Mouse (Mus musculus) kidney, postnatal 0 days (tissue): ENCODE data around the gene Tns3. TPM values are rescaled to one million over a fixed set of nuclear protein-coding genes. Genes with fewer than 3 reads are reported as not detected.

ENCODE experiments used
- ATAC-seq: fragments of 200-750 bp; cut with Nextera tagmentation; replicated peaks from 2 replicates; pipeline ENCODE4 v1.8.0; 2017; ENCODE audit warnings: low read depth, moderate number of reproducible peaks, moderate TSS enrichment, moderate library complexity; ENCODE audit not compliant: low FRiP score
- DNase-seq: peaks from one replicate; pipeline ENCODE4 v3.0.0-alpha.2; 2016; ENCODE audit warnings: low spot score
- H3K27ac ChIP-seq: fragments of 300-500 bp; sonication (generic); 2 replicates; pipeline ENCODE4 v1.5.1; 2014; ENCODE audit warnings: mild to moderate bottlenecking
- H3K27me3 ChIP-seq: fragments of 300-500 bp; sonication (generic); 2 replicates; pipeline ENCODE4 v1.6.1; 2014; ENCODE audit warnings: low read length, mixed read lengths; ENCODE audit not compliant: insufficient read depth
- H3K36me3 ChIP-seq: fragments of 300-500 bp; sonication (generic); 2 replicates; pipeline ENCODE4 v1.6.1; 2014; ENCODE audit warnings: low read length, mixed read lengths; ENCODE audit not compliant: insufficient read depth
- H3K4me1 ChIP-seq: fragments of 300-500 bp; sonication (generic); replicated peaks from 2 replicates; pipeline ENCODE4 v1.6.1; 2014; ENCODE audit warnings: antibody characterized with exemption, low read length, mixed read lengths; ENCODE audit not compliant: insufficient read depth
- H3K4me2 ChIP-seq: fragments of 300-500 bp; sonication (generic); 2 replicates; pipeline ENCODE4 v1.6.1; 2014; ENCODE audit warnings: mild to moderate bottlenecking, low read length, moderate library complexity, mixed read lengths
- H3K4me3 ChIP-seq: fragments of 300-500 bp; sonication (generic); replicated peaks from 2 replicates; pipeline ENCODE4 v1.5.1; 2014; ENCODE audit warnings: low read depth, low read length
- H3K9ac ChIP-seq: fragments of 300-500 bp; sonication (generic); 2 replicates; pipeline ENCODE4 v1.6.1; 2014; ENCODE audit warnings: low read depth, low read length
- H3K9me3 ChIP-seq: fragments of 300-500 bp; sonication (generic); replicated peaks from 2 replicates; pipeline ENCODE4 v1.6.1; 2016; ENCODE audit warnings: low read length, inconsistent platforms, mixed read lengths
- CTCF ChIP-seq: IDR thresholded peaks from 2 replicates; pipeline ENCODE4 v1.5.1; 2016; ENCODE audit warnings: antibody characterized with exemption, low read depth, mild to moderate bottlenecking, moderate library complexity
- WGBS: fragments of 180-500 bp; shearing (Covaris S2); extraction: QIAGEN DNeasy Blood & Tissue Kit; methylation state at CpG from one replicate; pipeline ENCODE4 v1.1.7; 2014; 5-methylcytosine and 5-hydroxymethylcytosine counted together
- polyA plus RNA-seq: library from polyadenylated mRNA; unstranded; fragments of >200 nt; fragmentation: Nextera tagmentation; extraction: Ambion mirVana; gene quantifications from 2 replicates; pipeline ENCODE4 v1.2.1, GENCODE M21; 2015

The Tns3 gene
- polyA plus RNA-seq, 1 experiment from 2014 or later = 17.6 TPM

DNA sequence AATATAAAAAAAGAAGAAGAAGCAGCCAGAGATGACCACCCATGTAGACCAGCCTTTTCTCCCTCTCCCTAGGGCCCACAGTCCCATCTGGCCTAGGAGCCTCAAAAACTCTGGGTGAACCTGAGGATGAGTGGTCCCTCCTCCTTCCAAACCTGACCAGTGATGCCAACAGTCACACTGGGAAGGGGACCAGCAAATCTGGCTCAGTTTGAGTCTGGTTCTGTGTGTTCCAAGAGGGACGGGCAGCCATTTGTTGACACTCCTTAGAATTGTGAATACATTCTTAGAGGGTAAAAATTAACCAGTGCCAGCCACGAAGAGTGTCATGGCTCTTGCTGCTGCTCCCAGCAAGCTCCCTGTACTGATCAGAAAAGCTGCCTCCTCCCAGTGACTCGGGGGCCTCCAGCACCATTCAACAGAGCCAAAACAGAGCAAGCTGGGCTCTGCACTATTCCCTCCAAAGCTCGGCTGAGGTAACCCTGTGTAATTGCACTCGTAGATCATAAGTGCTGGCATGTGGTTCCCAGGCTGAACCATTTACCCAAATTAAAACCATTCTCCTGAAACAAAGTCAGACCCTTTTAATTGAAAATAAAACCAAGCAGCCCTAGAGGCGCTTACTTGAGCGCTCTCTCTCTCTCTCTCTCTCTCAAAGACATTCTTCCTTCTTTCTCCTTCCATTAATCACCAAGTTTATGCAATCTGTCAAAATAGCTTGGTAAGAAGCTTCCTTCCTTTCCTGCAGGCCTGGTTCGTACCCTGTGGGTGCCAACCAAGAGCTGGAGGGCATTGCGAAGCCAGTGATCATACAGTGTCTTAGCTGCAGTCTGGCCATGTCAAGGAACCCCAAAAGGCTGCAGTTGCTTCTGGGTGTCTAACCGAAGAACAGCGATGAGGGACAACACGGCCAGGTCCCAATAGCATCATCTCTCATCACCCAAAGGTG lies 7.6 kb downstream of the Tns3 start:
- H3K9ac ChIP-seq = no peak overlapping the region
- H3K4me1 ChIP-seq = peaks cover 42% of the 10 kb centered on the region
- 51% methylated on average over 12 of the region's 12 CpGs for WGBS
- DNase-seq (peak; percentile 59), ATAC-seq (peak; percentile 46; the same call in 1 of the 2 replicates)
- no peaks in the 10 kb centered on the region for H3K27me3 ChIP-seq
- H3K27ac ChIP-seq = peak overlapping the region; percentile 60
- H3K36me3 ChIP-seq = 0 out of 2 replicates have a peak, but pooled peaks cover 5% of the 10 kb centered on the region
- H3K4me3 ChIP-seq = no peak overlapping the region
- H3K9me3 ChIP-seq = no peaks in the 10 kb centered on the region
- no peak for TF ChIP-seq CTCF
- no peak overlapping the region for H3K4me2 ChIP-seq

- DNase-seq (no peak), ATAC-seq (peak; percentile 65; the same call in 1 of the 2 replicates)
- Histone ChIP-seq H3K4me2 (no peak overlapping the region), H3K9me3 (no peaks in the 10 kb centered on the region), H3K27ac (peak overlapping the region; percentile 67), H3K4me1 (peaks cover 41% of the 10 kb centered on the region), H3K36me3 (0 out of 2 replicates have a peak, but pooled peaks cover 5% of the 10 kb centered on the region), H3K4me3 (no peak overlapping the region), H3K9ac (no peak overlapping the region), H3K27me3 (no peaks in the 10 kb centered on the region)
- no peak for TF ChIP-seq CTCF
- WGBS = 61% methylated on average over 13 of the region's 13 CpGs
Observed at GRCm38 (mm10) chr11:8653800-8654295, 10.5 kb downstream of the Tns3 start.

DNA sequence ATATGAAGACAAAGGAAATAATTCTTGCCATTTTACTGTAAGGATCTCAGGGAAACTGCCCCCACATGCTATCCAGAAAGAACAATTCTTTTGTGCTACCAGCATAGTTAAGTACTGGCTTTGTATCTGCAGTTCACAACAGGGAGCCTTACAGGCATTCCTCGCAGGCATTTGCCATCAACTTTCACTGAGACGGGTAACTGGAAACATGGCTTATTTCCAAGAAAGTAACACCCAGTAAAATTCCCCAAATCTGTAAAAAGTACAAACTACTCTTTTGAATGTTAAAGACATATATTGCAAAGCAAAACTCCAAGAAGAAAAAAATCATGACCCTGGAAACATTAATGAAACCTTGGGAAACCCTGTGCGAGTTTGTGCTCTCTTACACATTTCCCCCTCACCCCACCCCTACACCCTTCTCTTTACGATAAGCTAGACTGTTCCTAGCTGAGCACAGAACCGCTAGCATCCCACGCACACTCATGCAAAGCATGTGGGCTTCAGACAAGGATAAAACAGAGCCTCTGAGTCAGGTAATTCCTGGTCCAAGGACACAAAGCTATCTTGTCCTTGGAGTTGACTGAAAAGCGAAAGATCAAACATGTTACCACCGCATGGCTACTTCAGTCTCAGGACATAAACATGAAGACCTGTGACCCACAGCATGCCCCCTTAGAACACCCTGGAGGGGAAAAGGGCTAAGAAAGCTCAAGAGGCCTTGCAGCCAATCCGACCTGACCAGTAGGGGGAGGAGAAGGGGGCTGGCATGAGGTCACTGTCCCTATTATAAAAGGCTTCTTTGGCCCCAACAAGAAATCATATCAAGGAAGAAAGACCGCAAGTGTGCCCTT lies 11.3 kb downstream of the Tns3 start:
- ATAC-seq = no peak
- H3K9ac ChIP-seq = no peak overlapping the region
- TF ChIP-seq CTCF = no peak; the same call in 1 of the 2 replicates
- H3K4me1 ChIP-seq = peaks cover 41% of the 10 kb centered on the region
- 39% methylated on average over 10 of the region's 10 CpGs for WGBS
- H3K27ac ChIP-seq = peak overlapping the region; percentile 67; the same call in 1 of the 2 replicates
- H3K36me3 ChIP-seq = 0 out of 2 replicates have a peak, but pooled peaks cover 5% of the 10 kb centered on the region
- H3K4me2 ChIP-seq = no peak overlapping the region
- H3K27me3 ChIP-seq = no peaks in the 10 kb centered on the region
- no peak overlapping the region for H3K4me3 ChIP-seq
- no peak for DNase-seq
- no peaks in the 10 kb centered on the region for H3K9me3 ChIP-seq

- no peak overlapping the region for H3K4me3 ChIP-seq
- no peak overlapping the region for H3K4me2 ChIP-seq
- H3K4me1 ChIP-seq = peaks cover 39% of the 10 kb centered on the region
Observed at GRCm38 (mm10) chr11:8652116-8652714, 12.1 kb downstream of the Tns3 start.

DNA sequence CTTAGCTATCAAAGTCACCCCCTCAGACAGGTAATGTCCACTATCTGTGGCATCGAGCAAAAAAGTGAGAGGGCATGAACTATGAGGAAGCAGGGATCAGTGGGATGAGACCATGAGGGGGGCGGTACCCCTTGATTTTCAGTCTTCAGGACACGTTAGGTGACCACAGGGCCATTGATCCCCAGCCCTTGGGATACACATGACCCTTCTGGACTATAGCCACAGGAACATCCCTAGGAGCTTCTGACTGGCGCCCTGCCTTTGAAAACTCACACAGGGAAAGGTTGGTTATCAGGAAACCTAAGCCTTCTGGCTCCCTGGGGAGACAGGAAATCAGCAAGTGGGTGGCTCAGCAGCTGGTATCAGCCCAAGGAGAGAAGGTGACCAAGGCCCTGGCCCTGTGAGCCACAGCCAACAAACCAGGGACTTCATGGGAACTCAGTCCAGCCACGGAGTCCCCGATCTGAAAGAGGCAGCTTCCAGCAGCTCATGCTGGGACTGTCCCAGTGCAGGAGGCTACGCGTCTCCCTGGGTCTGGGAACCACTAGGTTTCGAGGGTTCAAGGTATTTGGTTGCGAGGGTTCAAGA lies 12.8 kb downstream of the Tns3 start:
- ATAC-seq = no peak
- 84% methylated on average over 10 of the region's 10 CpGs for WGBS

More at GRCm38 (mm10) chr11:8652116-8652714, 12.1 kb downstream of the Tns3 start:
- Histone ChIP-seq H3K9me3 (no peaks in the 10 kb centered on the region), H3K27me3 (no peaks in the 10 kb centered on the region), H3K27ac (0 out of 2 replicates have a peak overlapping the region, but pooled peaks have one; percentile 67), H3K9ac (no peak overlapping the region), H3K36me3 (0 out of 2 replicates have a peak, but pooled peaks cover 2% of the 10 kb centered on the region)
- 72% methylated on average over 10 of the region's 10 CpGs for WGBS
- DNase-seq (no peak), ATAC-seq (0 out of 2 replicates have a peak, but pooled peaks have one; percentile 12)
- TF ChIP-seq CTCF = no peak

More for the DNA sequence above, 12.8 kb downstream of the Tns3 start:
- Histone ChIP-seq H3K27ac (no peak overlapping the region), H3K4me2 (no peak overlapping the region), H3K4me1 (peaks cover 33% of the 10 kb centered on the region), H3K9me3 (no peaks in the 10 kb centered on the region), H3K9ac (no peak overlapping the region), H3K36me3 (0 out of 2 replicates have a peak, but pooled peaks cover 4% of the 10 kb centered on the region), H3K27me3 (no peaks in the 10 kb centered on the region), H3K4me3 (no peak overlapping the region)
- no peak for TF ChIP-seq CTCF
- no peak for DNase-seq
